Mouse (Mus musculus): Measurements from ENCODE around the gene Gcdh.

GRCm38 (mm10) chr8:84909949-84910348, 16.2 kb upstream of the Gcdh start:
- no peak for TF ChIP-seq CTCF (conservative IDR thresholded peaks at IDR 0.05; ENCODE audit: low read length)
- no peak for TF ChIP-seq POU5F1 (IDR thresholded peaks at IDR 0.05; ENCODE audit: borderline replicate concordance, low read length)
- no peak for TF ChIP-seq NANOG (IDR thresholded peaks at IDR 0.05; ENCODE audit: borderline replicate concordance, low read length)

Data from E14TG2a.4 (cell line).